Mouse (Mus musculus): Measurements from ENCODE around the gene Slc26a1. TPM values are rescaled to one million over a fixed set of nuclear protein-coding genes. Genes with fewer than 3 reads are reported as not detected.
A peak's percentile ranks its signal among the peaks of the same experiment; 100 is the strongest.

The Slc26a1 gene
- polyA plus RNA-seq, 1 experiment from 2014 or later = 1.8 TPM

DNA sequence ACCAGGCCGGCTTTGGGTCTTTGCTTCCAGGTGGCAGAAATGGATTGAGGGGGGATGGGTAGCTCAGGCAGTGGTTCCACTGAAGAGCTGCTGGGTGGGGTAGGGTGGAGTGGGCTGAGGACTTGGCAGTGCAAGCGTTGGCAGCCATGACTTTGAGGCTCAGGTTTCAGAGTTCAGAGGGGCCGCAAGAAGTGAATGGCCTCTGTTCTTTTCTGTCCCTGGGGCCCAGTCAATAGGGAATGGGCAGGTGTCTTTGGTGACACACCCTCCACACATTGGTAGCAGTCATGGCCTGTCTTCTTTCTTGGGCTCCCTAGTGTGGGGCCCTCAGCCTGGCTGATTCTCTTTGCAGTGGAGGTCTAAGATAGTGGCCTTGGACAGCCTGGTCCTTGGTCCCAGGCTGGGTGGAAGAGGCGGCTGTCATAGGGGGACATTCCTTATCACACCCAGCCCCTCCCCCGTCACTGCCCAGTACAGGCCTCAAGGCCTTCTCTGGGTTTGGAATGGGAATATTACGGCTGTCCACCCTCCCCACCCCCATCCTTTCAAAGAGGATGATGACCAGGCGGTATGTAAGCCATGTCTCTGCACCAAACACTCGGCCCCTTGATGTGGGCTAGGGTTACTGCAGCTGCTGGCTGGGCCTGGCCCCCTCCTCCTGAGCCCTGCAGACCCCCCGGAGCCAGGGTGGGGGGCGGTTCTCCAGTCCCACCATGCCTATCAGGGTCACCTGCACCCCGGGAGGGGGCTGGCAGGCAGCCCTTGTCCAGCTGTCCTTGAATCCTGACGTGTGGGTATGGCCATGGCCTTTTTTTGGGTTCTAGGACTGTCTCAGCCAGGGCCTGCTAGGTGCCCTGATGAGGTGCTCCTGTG, 28.6 kb upstream of the Slc26a1 start:
- no peak overlapping the region for H3K9ac ChIP-seq
- no peak overlapping the region for H3K27ac ChIP-seq
- peak; percentile 8; the same call in 1 of the 2 replicates for ATAC-seq (ENCODE audit: insufficient number of reproducible peaks, insufficient read depth, low FRiP score, low TSS enrichment)
- H3K36me3 ChIP-seq = peaks cover 65% of the 10 kb centered on the region
- H3K4me1 ChIP-seq = peaks cover 20% of the 10 kb centered on the region
- 76% methylated on average over 12 of the region's 12 CpGs for WGBS
- H3K4me3 ChIP-seq = no peak overlapping the region
- no peaks in the 10 kb centered on the region for H3K27me3 ChIP-seq
- no peaks in the 10 kb centered on the region for H3K9me3 ChIP-seq
- H3K4me2 ChIP-seq (replicated peaks) = no peak overlapping the region

DNA sequence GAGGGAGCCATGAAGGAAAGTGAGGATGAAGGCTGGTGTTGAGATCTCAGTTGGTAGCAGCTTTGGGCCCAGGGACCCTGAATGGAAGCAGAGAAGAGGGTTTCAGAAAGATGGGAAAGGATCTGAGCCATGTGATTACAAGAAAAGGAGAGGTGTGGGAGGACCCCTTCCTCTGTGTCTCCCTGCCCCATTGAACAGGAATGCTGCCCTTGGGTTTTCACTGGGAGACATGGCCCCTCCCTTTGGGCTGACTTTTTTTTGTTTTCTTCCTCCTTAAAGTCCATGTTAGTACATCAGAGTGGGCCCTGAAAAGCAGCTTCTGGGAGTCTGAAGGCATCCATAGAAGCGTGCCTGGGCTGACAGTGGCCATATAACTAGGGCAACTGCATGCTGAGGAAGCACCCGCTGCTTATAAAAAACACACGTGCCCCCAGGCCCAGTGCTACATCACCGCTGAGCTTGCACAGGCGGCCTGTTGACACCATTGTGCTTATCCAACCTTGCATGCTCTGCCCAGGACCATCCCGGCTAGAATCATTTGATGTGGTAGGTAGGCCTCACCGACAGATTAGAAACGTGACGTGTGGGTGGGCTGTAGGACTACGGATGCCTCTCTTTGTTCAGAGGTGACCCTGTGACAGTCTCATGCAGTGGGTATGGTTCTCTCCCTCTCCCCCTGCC, 26.1 kb upstream of the Slc26a1 start:
- Histone ChIP-seq H3K27me3 (no peaks in the 10 kb centered on the region), H3K9me3 (no peaks in the 10 kb centered on the region), H3K4me1 (peaks cover 41% of the 10 kb centered on the region), H3K4me2 (replicated peaks) (no peak overlapping the region), H3K4me3 (no peak overlapping the region), H3K9ac (no peak overlapping the region), H3K36me3 (peaks cover 53% of the 10 kb centered on the region), H3K27ac (no peak overlapping the region)
- 64% methylated on average over 10 of the region's 10 CpGs for WGBS
- no peak for ATAC-seq (ENCODE audit: insufficient number of reproducible peaks, insufficient read depth, low FRiP score, low TSS enrichment)

DNA sequence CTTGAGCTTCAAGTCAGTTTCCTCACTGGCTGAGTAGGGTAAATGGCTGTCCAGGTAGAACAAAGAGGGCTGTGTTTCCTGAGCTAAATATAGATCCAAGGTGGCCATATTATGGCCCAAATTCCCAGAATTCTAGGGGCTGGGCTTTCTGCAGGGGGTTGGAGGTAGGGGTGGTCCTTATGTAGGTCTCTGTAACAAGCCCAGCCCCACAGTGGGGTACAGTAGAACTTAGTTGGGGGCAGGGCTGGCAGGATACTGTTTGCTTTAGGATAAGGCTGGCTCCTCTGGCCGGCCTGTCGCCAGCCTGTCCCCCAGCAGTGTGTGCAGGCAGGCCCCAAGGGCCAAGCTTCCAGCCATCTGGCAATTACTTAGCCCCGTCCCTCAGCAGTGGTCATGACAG, 25.0 kb upstream of the Slc26a1 start:
- H3K27ac ChIP-seq = peak overlapping the region; percentile 69
- no peak overlapping the region for H3K4me3 ChIP-seq

DNA sequence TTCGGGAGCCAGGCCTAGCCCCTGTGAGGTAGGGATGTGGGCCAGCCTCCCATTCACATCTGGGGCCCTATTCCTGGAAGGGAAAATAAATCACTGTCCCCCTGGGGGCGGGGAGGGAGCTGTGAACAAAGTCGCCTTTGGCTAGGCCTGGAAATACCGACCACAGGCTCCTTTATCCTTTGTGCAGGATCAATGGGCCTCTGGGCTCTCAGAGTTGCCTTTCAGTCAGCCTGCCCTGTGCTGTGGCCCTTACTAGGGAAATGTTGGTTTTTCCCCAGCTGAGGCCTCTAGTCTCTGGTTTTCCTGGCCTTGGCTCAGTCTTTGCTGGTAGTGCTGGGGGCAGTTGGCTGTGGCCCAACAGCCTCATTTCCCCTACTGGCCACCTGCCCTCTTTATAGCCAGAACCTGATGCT, 22.0 kb upstream of the Slc26a1 start:
- no peaks in the 10 kb centered on the region for H3K9me3 ChIP-seq
- H3K36me3 ChIP-seq = peaks cover 20% of the 10 kb centered on the region
- H3K4me3 ChIP-seq = no peak overlapping the region
- H3K9ac ChIP-seq = peak overlapping the region; percentile 24; the same call in 1 of the 2 replicates
- H3K4me1 ChIP-seq = peaks cover 68% of the 10 kb centered on the region
- H3K4me2 ChIP-seq (replicated peaks) = peak overlapping the region; percentile 13; the same call in 1 of the 2 replicates
- ATAC-seq (ENCODE audit: insufficient number of reproducible peaks, insufficient read depth, low FRiP score, low TSS enrichment) = no peak
- H3K27ac ChIP-seq = peak overlapping the region; percentile 69; the same call in 1 of the 2 replicates
- no peaks in the 10 kb centered on the region for H3K27me3 ChIP-seq
- 29% methylated on average over 4 of the region's 4 CpGs for WGBS

More for the DNA sequence above, 25.0 kb upstream of the Slc26a1 start:
- peaks cover 53% of the 10 kb centered on the region for H3K4me1 ChIP-seq
- no peaks in the 10 kb centered on the region for H3K9me3 ChIP-seq
- no peak overlapping the region; the same call in 1 of the 2 replicates for H3K4me2 ChIP-seq (replicated peaks)
- H3K36me3 ChIP-seq = peaks cover 43% of the 10 kb centered on the region
- no peak; the same call in 1 of the 2 replicates for ATAC-seq (ENCODE audit: insufficient number of reproducible peaks, insufficient read depth, low FRiP score, low TSS enrichment)
- H3K9ac ChIP-seq = no peak overlapping the region
- WGBS = 23% methylated on average over 3 of the region's 3 CpGs
- no peaks in the 10 kb centered on the region for H3K27me3 ChIP-seq

DNA sequence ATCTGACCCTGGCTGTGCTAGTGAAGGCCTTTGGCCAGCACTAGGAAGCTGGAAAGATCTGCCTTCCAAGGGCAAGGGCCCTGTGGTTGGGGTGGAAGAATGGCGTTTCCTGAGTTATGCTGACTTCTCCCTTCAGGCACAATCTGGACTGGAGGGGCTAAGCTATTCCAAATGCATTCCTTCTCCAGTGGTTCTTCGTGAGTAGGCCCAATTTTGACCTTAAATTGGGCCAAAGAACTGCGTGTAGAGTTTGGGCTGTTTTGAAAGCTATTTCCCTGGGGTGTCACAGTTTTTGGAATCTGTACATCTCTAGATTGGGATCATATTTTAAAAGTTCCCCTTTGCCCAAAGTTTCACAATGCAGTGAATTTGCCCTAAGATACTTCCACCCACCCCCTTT, 21.2 kb upstream of the Slc26a1 start:
- 0 out of 2 replicates have a peak overlapping the region, but pooled peaks have one; percentile 30 for H3K9ac ChIP-seq
- H3K4me2 ChIP-seq (replicated peaks) = peak overlapping the region; percentile 75
- whole genome bisulfite sequencing = 54% methylated on average over 3 of the region's 3 CpGs
- H3K4me3 ChIP-seq = no peak overlapping the region
- ATAC-seq (ENCODE audit: insufficient number of reproducible peaks, insufficient read depth, low FRiP score, low TSS enrichment) = no peak
- no peaks in the 10 kb centered on the region for H3K9me3 ChIP-seq
- no peaks in the 10 kb centered on the region for H3K27me3 ChIP-seq
- 0 out of 2 replicates have a peak overlapping the region, but pooled peaks have one; percentile 41 for H3K27ac ChIP-seq
- H3K36me3 ChIP-seq = peaks cover 12% of the 10 kb centered on the region; the same call in 1 of the 2 replicates
- peaks cover 75% of the 10 kb centered on the region for H3K4me1 ChIP-seq

DNA sequence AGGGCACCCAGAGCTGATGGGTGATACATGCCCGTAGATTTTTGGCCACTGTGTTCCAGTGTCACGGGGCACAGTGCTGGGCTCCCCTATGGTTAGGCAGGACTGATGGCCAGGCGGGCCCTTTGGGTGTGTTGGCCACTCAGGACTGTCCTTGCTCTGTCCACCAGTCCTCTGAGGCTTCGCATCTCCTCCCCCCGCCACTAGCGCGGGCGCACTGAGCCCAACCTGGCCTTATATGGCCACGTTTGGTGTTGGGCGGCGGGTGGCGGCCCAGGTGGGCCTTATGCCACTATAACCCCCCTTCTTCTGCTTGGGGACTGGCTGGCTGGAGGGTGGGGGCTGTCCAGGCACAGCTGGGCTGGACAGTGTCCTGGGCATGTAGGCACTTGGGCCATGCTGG, 20.5 kb upstream of the Slc26a1 start:
- WGBS = 92% methylated on average over 12 of the region's 12 CpGs
- H3K4me2 ChIP-seq (replicated peaks) = peak overlapping the region; percentile 75
- H3K36me3 ChIP-seq = peaks cover 11% of the 10 kb centered on the region; the same call in 1 of the 2 replicates
- no peaks in the 10 kb centered on the region for H3K9me3 ChIP-seq
- no peak overlapping the region for H3K9ac ChIP-seq
- peak overlapping the region; percentile 81 for H3K4me3 ChIP-seq
- H3K4me1 ChIP-seq = peaks cover 70% of the 10 kb centered on the region
- H3K27me3 ChIP-seq = no peaks in the 10 kb centered on the region
- H3K27ac ChIP-seq = no peak overlapping the region
- no peak for ATAC-seq (ENCODE audit: insufficient number of reproducible peaks, insufficient read depth, low FRiP score, low TSS enrichment)

DNA sequence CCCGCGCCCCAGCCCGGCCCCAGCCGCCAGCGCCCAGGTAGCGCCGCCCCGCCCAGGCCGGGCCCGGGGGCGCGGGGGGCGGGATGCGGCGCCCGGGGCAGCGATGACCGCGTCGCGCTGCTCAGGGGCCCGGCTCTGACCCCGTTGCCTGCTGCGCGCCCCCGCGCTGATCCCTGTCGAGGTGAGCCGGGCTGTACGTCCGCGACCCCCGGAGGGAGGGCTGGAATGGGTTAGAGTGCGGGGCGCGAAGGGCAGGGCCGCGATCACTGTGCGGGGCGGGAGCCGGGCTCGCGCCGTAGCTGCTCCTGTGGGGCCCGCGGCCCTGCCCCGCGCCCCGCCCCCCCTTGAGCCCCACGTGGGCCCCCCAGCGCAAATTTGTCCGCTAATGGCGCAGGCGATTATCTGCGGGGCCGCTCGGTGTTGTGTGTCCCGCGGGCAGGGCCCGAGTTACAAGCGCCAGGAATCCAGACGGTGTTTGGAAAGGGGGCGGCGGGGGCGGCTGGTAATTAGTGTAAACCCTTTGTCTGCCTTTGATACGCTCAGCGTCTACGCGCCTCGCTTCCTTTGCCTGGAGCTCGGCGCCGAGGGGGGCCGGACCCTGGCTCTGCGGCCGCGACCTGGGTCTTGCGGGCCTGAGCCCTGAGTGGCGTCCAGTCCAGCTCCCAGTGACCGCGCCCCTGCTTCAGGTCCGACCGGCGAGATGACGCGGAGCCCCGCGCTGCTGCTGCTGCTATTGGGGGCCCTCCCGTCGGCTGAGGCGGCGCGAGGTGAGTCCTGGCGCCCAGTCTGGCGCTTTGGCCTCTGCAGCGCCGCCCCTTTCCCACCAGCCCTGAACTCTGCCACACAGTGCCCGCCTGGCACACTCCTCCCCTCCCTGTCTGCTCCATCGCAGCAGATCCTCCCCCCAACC, 19.2 kb upstream of the Slc26a1 start:
- WGBS = 1% methylated on average over 98 of the region's 99 CpGs
- H3K36me3 ChIP-seq = peaks cover 11% of the 10 kb centered on the region; the same call in 1 of the 2 replicates
- peak overlapping the region; percentile 75 for H3K4me2 ChIP-seq (replicated peaks)
- H3K4me1 ChIP-seq = peaks cover 59% of the 10 kb centered on the region
- peak overlapping the region; percentile 73 for H3K27ac ChIP-seq
- peak overlapping the region; percentile 93 for H3K9ac ChIP-seq
- H3K4me3 ChIP-seq = peak overlapping the region; percentile 81
- no peaks in the 10 kb centered on the region for H3K27me3 ChIP-seq
- H3K9me3 ChIP-seq = no peaks in the 10 kb centered on the region
- peak; percentile 53 for ATAC-seq (ENCODE audit: insufficient number of reproducible peaks, insufficient read depth, low FRiP score, low TSS enrichment)

DNA sequence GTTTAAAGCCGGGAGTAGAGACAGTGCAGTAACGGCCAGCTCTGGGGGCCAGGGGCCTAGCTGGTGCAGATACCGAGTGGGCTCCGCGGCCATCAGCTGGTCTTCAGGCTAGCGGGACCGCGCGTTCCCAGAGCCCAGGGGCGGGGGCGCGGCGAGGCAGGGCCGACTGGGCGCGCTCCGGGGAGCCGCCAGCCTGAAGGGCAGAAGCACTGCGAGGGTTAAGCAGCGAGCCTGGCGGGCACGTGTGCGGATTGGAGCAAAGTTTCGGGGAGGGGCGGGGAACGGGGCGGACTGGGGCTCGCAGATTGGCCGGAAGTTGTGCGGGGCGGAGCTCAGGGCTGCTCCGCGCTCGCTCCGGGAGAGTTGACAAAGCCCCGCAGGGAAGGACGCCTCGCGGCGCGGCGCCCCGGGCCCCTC, 18.5 kb upstream of the Slc26a1 start:
- Histone ChIP-seq H3K27ac (peak overlapping the region; percentile 73), H3K9me3 (no peaks in the 10 kb centered on the region), H3K4me1 (peaks cover 54% of the 10 kb centered on the region), H3K27me3 (no peaks in the 10 kb centered on the region), H3K9ac (peak overlapping the region; percentile 93), H3K4me3 (peak overlapping the region; percentile 81), H3K36me3 (peaks cover 6% of the 10 kb centered on the region; the same call in 1 of the 2 replicates), H3K4me2 (replicated peaks) (peak overlapping the region; percentile 75)
- WGBS = 1% methylated on average over 36 of the region's 43 CpGs
- peak; percentile 91 for ATAC-seq (ENCODE audit: insufficient number of reproducible peaks, insufficient read depth, low FRiP score, low TSS enrichment)

DNA sequence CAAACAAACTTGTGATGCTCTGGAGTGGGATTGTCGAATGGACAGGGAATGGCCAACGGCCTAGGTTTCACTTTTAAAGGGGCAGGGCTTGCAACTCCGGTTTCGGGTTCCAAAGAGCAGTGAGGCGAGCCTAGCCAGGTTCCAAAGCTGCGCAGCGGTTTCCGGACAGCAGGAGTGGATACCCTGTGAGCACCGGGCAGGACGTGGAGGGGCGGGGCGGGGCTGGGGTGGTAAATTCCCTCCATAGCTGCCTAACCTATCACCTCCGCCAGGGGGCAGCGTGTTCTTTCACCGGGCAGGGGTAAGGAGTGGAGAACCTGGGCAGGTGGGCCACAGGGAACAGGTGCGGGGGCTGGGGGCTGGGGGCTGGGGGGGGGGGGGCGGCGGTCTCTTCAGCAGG, 16.9 kb upstream of the Slc26a1 start, which contains the start of gene Fgfrl1:
Gene Fgfrl1, plus strand, starts transcription at position 112 of the 400 bp plus-strand sequence.
- peak within 1 kb of the TSS; percentile 81 for H3K4me3 ChIP-seq
- H3K27me3 ChIP-seq = no peaks in the 10 kb centered on the region
- H3K4me2 ChIP-seq (replicated peaks) = peak within 1 kb of the TSS; percentile 75
- ATAC-seq (ENCODE audit: insufficient number of reproducible peaks, insufficient read depth, low FRiP score, low TSS enrichment) = no peak
- H3K27ac ChIP-seq = no peak within 1 kb of the TSS
- peak within 1 kb of the TSS; percentile 93; the same call in 1 of the 2 replicates for H3K9ac ChIP-seq
- H3K36me3 ChIP-seq = no peaks in the 10 kb centered on the region
- WGBS = 2% methylated on average over 16 of the region's 18 CpGs
- no peaks in the 10 kb centered on the region for H3K9me3 ChIP-seq
- H3K4me1 ChIP-seq = peaks cover 40% of the 10 kb centered on the region

DNA sequence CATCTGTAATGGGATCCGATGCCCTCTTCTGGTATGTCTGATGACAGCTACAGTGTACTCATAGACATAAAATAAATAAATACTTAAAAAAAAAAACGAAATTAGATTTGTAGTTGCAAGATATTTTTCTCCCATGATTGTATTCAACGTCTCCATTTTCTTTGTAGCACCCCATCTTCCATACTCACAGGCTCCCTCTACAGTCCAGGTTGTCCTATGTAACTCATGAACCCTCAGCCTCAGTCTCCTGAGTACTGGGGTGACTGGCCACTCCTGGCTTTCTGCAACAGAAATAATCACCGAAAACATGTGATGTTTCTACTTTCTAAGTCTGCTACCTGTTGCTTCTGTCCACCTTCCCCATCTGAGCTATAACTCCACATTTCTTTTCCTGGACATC, 15.8 kb upstream of the Slc26a1 start:
- H3K27ac ChIP-seq = no peak overlapping the region
- no peak overlapping the region for H3K9ac ChIP-seq
- WGBS = 75% methylated on average over 4 of the region's 4 CpGs
- no peaks in the 10 kb centered on the region for H3K27me3 ChIP-seq
- H3K4me2 ChIP-seq (replicated peaks) = no peak overlapping the region
- H3K4me1 ChIP-seq = peaks cover 31% of the 10 kb centered on the region
- H3K9me3 ChIP-seq = no peaks in the 10 kb centered on the region
- H3K36me3 ChIP-seq = 0 out of 2 replicates have a peak, but pooled peaks cover under 1% of the 10 kb centered on the region
- ATAC-seq (ENCODE audit: insufficient number of reproducible peaks, insufficient read depth, low FRiP score, low TSS enrichment) = no peak
- H3K4me3 ChIP-seq = no peak overlapping the region

DNA sequence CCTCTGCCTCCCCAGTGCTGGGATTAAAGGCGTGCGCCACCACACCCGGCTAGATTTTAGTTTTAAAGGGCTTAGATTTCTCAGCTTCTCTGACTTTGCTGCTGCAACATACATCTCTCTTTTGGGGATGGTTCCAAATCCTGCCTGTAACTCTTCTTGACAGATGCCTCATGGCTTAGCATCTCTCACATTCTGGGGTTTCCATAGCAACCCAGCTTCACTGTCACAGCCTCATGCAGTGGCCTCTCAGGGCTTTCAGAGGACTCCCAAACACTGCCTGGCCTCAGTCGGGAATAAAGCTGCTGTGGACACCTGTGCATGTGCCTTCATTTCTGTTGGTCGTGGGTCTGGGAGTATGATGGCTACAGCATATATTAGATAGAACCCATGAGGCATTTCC, 13.7 kb upstream of the Slc26a1 start:
- no peaks in the 10 kb centered on the region for H3K27me3 ChIP-seq
- H3K9ac ChIP-seq = no peak overlapping the region
- H3K27ac ChIP-seq = no peak overlapping the region
- H3K4me2 ChIP-seq (replicated peaks) = no peak overlapping the region
- peaks cover 18% of the 10 kb centered on the region; the same call in 1 of the 2 replicates for H3K4me1 ChIP-seq
- WGBS = 77% methylated on average over 5 of the region's 5 CpGs
- 0 out of 2 replicates have a peak, but pooled peaks cover 6% of the 10 kb centered on the region for H3K36me3 ChIP-seq
- H3K9me3 ChIP-seq = no peaks in the 10 kb centered on the region
- ATAC-seq (ENCODE audit: insufficient number of reproducible peaks, insufficient read depth, low FRiP score, low TSS enrichment) = no peak
- H3K4me3 ChIP-seq = no peak overlapping the region

All from embryonic facial prominence, embryonic 12.5 days (tissue).